Mouse (Mus musculus) c-Kit-positive CD71-negative TER-119-negative erythroid progenitor cells, embryonic 14.5 days (primary cell): ENCODE data around the gene Cpsf4l.

Experiments used
- DNase-seq: peaks from one replicate; pipeline ENCODE4 v3.0.0-alpha.2; 2013; ENCODE audit warnings: low read depth

Gene Cpsf4l

DNA sequence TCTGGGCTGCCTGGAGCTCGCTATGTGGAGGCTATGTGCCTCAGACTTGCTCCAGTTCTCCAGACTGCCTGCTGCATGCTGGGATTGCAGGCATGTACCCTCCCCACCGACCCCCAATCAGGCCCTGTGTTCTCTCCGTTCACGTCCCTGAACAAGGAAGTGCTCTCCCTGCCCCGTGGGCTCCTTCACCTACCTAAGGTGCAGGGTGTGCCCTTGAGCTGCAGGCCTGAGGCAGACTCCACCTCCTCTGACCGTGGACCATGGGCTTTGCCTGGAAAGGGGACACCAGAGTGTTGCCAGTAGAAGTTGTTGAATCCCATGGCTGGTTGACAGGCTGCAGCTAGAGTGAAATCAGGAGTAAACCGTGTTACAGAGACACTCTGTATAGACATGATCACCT is 10.2 kb downstream of the Cpsf4l start:
- DNase-seq, result no peak

DNA sequence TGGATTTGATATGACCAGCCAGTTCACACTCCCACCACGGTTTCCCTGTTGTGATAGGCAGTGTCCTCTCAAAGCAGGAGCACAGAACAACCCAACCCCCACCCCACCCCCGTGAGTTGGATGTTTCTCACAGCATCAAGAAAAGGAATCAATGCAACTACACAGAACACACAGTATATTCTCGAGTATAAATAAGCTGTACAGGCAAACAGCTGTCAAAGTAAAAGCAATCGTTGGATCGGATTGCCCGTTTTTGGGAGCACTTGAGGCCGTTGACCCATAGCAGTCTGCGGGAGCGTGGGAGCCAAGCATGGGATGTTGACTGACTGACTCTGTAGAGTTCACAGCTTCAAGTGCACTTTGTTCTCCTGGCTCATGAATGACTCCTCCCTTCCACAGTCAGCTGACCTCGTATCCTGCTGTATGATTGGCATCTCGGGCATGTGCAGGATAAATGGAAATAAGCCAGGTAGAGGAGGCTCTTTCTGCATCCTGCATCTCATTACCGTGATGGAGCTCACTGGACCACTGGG is 11.7 kb downstream of the Cpsf4l start:
- no peak for DNase-seq

DNA sequence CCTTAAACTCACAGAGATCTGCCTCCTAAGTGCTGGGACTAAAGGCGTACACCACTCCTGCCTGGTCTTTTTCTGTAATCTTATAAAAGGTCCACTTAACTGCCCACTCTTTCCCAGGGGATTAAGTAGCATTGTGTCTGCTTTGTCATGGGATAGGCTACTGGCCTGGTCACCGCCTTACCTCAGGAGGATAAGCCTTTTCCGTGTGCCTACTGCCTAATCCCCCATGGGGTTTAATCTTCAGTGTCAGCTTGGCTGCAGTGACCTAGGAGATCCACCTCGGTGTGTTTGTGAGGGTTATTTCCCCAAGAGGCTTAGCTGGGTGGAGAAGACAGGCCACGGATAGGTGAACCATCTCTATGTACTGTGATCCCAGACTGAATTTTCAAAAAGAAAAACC is 12.2 kb downstream of the Cpsf4l start:
- DNase-seq, result no peak

DNA sequence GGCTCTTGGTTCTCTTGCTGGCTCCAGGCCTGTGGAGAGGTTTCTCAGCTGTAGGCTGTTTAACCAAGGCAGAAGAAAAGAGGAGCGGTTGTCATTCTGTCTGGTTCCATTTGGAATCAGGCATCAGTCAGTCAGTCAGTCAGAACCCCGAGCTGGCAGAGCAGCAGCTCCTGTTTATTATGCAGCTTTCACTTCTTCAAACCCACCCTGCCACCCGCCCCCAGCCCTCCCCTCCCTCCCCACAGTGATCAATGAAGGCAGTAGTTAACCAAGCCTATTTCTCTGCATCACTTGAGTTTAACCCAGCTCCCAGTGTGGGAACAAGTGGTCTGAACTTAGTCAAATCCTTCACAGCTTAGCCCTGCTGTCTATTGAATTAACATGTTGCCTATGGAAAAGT is 18.0 kb downstream of the Cpsf4l start:
- no peak for DNase-seq

DNA sequence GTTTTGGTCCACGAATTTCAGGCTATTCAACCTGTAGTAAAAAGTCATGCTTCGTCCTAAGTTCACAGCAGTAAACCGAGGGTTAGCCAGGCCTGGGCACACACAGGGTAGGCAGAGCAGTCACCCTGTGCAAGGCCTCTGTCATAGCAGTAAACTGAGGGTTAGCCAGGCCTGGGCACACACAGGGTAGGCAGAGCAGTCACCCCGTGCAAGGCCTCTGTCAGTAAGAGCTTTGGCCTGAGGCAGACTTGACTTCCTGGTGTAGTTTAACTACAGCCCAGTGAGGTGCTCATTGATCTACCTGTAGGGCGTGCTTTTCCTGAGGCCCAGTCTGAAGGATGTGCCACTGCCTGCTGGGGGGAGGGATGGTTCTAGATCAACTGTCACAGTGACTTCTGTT is 18.5 kb downstream of the Cpsf4l start:
- no peak for DNase-seq

DNA sequence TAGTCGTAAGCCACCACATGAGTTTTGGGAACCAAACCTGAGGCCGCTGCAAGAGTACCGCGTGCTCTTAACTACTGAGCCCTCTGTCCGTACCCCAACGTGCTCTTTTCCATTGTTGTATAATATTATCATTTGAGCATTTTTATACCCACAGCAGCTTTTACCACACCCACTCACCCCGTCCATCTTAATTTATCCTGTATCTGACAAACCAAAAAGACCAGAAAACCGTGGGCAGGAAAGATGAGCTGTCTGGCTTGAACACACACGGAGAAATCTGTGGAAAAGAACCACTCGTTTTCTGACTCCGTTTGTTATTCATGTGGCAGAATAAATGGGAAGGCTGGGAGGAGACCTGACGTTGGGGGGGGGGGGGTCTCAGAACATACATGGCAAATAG is 19.3 kb downstream of the Cpsf4l start:
- DNase-seq, result no peak

DNA sequence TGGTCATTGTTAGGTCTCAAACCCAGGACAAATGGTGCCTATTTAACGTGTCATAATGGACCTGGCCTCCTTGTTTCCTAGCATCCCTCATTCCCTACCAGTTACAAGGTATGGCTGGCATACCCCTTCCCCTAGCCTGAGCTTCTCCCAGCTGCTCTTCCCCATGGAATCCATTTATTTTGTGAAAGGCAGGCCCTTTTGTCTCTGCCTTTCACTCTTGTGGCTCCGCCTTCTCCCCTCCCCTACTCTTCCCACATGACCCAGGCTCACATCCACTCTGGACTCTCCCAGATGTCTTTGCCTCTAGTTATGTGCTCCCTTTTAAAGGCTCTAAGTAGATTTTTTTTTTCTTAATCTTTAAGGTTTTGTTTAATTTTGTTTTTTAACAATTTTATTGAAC is 22.8 kb downstream of the Cpsf4l start:
- no peak for DNase-seq

DNA sequence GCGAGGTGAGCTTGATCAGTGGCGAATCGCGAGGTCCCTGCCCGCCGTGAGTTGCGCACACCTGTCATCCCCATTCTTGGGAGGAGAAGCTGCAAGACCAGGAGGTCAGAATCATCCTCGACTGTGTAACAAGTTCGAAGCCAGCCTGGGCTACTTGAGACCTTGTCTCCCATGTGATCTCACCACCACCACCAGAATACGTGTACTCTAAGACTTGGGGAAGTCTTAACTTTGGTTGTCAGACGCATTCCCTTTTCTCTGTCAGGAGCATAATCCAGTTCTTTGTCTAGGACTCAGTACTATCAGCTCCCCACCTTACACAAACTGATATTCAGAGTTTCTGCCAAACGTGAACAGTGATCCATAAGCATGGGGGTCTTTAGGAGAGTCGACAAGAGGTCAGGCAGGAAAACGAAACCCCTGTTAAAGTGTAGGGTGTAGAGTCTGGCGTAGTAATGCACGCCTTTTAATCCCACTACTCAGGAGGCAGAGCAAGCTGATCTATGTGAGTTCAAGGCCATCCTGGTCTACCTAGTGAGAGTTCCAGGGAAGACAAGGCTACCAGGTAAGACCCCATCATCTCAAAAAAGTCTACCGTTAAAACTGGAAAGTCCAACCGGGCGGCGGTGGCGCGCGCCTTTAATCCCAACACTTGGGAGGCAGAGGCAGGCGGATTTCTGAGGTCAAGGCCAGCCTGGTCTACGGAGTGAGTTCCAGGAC is 24.9 kb downstream of the Cpsf4l start:
- no peak for DNase-seq

DNA sequence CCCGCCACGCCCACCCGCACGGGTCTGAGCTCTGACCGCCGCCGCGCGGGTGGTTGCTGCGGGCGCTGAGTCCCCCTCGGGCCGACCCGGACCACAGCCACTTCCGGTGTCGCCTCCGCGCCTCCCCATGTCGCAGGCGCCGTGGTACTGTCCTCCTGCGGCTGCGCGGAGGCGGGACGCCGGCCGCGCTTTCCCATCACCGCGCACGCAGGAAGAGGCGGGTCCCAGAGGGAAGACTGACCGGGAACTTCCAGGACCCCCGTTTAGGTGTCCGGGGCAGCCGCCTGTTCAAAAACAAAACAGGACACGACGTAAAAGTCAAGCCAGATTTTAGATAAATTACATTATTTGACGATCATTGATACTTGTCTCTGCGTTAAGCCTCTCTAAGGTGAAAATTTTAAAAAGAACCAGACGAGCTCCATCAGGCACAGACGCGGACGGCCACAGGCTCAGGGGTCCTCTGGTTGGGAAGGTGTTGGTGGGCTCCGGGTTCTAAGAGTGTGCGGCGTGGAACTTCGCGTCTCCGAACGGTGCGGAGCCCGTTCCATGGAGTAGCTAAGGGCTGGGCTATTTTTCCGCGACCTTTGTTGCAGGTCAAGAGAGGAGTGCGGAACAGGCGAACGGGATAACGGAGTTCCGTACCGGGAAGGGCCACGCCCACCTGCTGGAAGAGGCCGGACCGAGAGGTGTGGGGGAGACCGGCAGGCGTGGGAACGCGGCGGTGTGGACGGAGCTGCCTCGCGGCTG is 25.7 kb downstream of the Cpsf4l start, which contains the start of the genes Fam104a and D11Wsu47e:
TSS of gene Fam104a (minus strand) at position 199 of the 750 bp plus-strand sequence.
TSS of gene D11Wsu47e (plus strand) at position 456 of the 750 bp plus-strand sequence.
- DNase-seq, result peak; percentile 85

DNA sequence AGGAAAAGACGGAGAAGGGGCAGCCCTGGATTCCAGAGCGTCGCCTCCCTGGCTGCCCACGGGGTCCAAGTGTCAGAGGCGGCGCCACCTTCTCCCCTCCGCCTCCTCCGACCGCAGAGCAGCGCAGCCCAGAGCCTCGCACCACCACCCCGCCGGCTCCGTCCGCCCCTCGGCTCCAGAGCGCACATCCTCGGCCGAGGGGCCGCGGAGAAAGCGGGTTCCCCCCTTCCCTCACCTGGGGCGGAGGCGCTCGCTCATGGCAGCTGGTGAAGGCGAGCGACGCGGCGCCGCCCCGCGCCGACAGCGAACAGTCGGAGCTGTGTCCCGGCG is 26.2 kb downstream of the Cpsf4l start:
- DNase-seq, result no peak

DNA sequence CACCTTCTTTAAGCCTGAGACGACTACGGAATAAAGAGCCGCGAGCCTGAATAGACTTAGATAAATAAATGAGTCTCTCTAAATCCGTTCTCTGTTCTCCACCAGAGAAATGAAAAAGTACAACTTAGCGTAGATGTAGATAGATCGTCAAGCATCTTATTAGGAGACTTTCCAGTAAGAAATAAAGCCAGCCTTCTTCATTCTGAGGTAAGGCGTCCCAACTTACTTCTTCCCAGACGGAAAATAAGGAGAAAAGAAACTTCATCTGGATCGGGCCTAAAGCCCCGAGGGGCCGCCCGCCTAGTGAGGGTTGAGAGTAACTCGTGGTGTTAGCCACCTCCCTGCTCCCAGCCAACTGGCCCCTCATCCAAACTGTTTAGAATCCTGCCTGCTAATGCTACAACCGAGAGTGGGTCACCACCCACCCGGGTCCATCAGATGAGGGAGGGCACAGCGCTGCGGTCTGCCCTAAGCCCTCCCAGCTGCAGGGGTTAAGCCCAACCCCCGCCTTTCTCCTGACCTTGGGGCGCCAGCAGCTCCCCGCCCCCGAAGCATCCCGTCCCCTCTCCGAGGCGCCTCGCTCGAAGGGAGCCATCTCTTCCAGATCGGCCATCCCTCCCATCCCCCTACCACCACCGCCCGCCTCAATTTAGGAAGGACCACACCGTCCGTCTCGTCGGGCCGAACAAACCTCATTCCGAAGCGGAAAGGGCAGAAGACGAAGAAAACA is 26.8 kb downstream of the Cpsf4l start:
- no peak for DNase-seq

DNA sequence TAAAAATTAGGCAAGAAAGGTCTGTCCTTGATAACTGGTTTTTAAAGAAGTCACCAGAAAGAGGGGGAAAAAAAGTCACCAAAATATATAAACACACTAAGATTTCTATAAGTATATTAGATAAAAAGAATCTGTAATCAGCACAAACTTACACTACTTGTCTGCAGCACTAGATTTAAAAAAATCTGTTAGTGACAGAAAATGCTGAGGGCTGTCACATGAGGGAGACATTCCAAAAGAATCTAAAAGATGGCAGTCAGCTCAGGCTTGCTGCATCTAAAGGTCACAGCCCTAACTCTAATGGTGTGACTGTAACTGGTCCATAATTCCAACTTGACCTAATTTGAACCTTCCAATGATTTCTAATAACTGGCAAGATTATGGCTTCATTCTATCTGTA is 27.8 kb downstream of the Cpsf4l start:
- no peak for DNase-seq

DNA sequence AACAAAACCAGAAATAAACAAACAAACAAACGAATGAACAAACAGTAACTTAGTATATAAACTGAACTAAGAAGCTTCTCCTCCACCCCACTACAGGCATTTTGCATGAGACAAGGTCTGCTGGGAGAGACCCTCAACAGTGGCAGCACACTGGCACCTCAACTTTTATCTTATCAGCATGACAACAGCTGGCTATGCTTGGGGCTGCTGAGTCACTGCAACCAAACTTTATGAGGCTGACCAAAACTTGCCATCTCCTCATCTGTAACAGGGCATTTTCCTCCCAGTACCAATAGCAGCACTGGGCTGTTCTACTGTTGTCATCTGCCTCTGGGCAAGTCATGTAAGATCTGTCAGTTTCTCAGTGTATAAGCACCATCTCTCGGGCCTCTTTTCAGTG is 28.9 kb downstream of the Cpsf4l start:
- DNase-seq, result no peak

DNA sequence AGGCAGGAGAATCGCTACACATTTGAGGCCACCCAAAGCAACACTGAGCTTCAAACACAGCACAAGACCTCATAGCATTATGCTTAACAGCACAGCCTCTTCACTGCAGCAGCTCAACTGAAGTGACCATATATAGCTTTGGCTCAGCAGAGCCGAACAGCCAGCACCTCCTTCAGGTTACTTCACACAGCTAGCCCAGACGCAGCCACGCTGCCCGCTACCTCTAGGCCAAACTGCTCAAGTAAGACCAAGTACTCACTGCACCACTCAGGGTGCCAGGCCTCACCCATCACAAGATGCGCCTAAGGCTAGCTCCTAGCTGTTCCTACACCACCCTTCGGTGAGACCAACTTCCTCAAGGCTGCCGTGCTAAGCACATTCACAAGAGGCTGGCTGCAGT is 31.4 kb downstream of the Cpsf4l start:
- no peak for DNase-seq

DNA sequence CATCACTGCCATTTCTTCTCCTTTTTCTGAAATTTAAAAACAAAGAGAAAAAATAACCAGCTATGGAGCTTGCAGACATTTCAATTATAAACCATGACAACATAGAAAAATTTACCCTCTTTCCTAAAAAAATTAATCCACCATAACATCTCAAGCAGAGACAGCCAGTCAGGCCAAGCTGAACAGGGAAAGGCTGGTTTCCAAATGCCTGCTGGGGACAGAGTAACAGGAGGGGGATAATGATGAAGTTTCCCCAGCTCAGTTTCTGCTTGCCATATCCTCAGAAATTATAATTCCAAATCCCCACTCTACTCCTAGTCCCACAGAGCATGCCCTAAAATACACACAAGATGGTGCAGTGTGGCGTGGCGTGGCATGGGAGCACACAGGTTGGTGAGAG is 32.4 kb downstream of the Cpsf4l start:
- DNase-seq, result no peak

DNA sequence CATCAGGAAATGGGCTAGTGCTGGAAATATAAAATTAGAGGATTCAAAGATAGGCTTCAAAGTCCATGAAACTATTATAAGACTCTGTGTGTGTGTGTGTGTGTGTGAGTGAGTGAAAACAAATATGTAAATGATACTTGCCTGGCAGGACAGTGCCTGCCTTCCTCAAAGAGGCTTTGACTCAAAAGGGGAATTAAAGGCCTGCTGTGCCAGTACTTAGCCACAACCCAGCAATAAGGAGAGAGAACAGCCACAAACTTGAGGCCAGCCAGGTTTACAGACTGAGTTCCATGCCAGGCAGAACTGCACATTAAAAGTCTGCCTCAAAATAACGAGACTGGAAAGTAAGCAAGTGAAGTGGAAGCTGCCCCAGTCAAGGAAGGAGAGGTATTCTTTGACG is 33.0 kb downstream of the Cpsf4l start:
- DNase-seq, result no peak

DNA sequence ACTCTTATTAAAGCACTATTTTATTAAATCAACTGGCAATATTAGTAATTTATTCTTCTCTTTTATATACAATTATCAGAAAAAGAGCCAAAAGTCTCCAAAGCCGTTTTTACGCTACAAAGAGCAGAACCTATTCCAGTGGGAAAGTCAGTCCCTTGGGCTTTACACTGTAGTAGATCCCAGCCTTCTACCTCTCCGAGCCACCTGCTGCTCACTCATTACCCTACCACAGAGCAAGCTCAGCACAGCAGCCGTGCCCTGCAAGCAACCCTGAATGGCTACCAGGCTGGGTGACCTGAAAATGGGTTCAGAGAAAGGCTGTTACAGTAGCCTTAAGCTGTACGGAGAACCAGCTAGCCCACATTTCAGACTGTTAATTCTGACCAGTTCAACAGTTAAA is 35.2 kb downstream of the Cpsf4l start:
- DNase-seq, result no peak

DNA sequence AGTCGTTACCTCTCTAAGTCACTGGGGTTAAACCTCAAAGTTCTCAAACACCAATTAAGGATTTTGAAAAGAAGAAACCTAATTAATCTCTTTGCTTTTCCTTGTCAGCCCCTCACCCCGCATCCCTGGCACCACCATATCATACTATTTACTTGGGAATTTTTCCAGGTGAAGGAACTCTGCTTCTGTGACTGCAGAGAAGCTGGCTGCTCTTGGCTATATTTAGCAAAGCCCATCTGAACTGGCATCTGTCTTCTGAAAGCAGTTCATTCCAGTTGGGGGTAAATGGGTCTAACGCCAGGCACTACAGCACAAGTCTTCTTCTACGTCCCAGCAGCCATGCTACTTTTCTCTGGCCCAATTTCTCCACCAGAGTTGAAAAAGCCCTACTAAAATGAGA is 36.2 kb downstream of the Cpsf4l start:
- no peak for DNase-seq

DNA sequence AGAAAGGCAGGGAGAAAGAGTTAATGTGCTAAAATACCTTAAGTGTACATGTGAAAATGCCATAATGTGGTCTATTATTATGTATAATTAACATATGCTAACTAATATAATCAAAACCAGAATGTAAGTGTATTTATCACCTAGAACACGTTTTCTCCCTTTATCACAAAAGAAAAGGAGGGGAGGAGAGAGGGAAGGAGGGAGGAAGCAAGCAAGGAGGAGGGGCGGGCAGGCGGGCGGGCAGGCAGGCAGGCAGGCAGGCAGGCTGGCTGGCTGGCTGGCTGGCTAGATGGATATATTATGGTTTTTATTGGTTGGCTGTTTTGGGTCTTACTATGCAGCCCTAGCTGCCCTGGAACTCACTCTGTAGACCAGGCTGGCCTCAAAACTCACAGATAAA is 40.1 kb downstream of the Cpsf4l start:
- DNase-seq, result no peak

DNA sequence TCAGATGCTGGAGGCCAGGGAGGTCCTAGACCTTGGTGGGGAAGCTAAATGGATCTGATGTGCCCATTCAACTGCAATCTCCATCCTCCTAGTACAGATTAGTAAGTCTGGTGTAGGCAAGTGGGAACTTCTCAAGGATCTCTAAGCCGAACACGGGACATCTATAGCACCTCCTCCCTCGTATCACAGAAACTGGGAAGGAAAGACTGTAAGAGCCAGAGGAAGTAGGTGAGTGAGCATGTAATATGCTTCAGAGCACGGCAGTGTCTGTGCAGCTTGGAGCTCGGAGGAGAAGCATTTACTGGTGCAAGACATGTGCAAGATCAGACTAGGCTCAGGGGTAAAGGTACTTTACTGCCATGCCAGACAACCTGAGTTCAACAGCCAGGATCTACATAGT is 41.0 kb downstream of the Cpsf4l start:
- no peak for DNase-seq

DNA sequence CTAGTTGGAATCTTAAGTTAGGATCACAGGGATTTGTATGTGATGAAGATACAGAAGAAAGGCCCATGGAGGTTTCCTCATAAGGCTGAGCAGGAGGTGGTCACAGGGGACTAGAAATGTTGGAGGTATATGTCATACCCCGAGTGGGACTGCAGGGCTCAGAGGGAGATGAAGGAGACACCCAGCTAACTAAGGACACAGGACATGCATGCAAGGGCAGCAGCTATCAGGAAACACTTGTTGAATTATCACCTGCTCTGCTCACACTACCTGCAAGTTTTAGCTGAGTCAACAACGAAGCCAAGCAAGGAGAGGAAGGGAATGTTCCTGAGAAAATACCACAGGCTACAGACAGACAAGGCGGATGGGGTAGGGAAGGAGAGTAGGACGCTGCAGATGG is 42.1 kb downstream of the Cpsf4l start:
- no peak for DNase-seq

DNA sequence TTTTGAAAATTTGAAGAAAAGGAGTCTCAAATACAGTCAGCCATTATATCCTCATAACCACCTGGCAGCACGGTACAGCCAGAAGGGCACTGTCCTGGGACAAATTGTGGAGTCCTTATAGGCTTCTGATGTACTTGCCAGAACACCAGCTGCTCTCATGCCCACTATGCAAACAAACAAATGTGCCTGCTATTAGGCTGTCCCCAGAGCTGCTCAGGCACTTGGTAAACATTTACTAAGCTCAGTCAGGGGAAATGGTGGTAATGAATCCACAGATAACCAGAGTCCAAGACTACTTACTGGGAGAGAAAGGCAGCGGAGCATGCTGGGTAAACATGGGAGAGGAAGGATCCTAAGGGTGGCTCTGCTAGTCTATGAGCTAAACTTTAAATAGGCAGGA is 42.7 kb downstream of the Cpsf4l start:
- no peak for DNase-seq

DNA sequence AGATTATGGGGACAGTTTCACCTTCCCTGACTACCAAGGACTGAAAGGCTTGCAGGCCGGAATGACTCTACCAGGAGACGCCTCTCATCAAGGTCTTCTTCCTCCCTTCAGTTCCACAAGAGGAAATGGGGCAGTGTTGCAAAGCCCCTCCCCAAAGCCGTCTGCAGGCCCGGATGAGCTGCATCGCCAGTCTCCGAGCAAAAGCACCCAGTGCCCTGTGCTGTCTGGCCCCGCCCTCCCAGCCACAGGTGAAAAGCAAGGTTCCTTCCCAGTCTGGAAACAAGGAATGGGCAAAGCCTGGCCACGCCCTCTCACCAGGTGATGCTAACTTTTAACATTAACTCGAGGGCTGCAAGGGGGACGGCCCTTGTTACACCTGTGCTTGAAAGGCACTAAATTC is 43.2 kb downstream of the Cpsf4l start:
- no peak for DNase-seq
